Mouse (Mus musculus): ENCODE results near the gene Mapk8ip3. TPM values are rescaled to one million over a fixed set of nuclear protein-coding genes. Genes with fewer than 3 reads are reported as not detected.

Mapk8ip3 gene
- polyA plus RNA-seq, 1 experiment from 2014 or later = 112 TPM

GRCm38 (mm10) chr17:24898041-24898854 is 38.5 kb downstream of the Mapk8ip3 start:
- Histone ChIP-seq H3K9me3 (no peaks in the 10 kb centered on the region), H3K9ac (peak overlapping the region; percentile 90; the same call in 1 of the 2 replicates), H3K4me2 (0 out of 2 replicates have a peak overlapping the region, but pooled peaks have one; percentile 92), H3K36me3 (replicated peaks) (peaks cover 60% of the 10 kb centered on the region), H3K4me3 (peak overlapping the region; percentile 4; the same call in 1 of the 2 replicates), H3K27me3 (replicated peaks) (no peaks in the 10 kb centered on the region), H3K4me1 (peaks cover 45% of the 10 kb centered on the region), H3K27ac (no peak overlapping the region)
- ATAC-seq (replicated peaks) = no peak
- WGBS = 92% methylated on average over 4 of the region's 4 CpGs

- 81% methylated on average over 4 of the region's 4 CpGs for WGBS
- peaks cover 50% of the 10 kb centered on the region for H3K4me1 ChIP-seq
- no peaks in the 10 kb centered on the region for H3K27me3 ChIP-seq (replicated peaks)
- 0 out of 2 replicates have a peak overlapping the region, but pooled peaks have one; percentile 14 for H3K27ac ChIP-seq
- peaks cover 60% of the 10 kb centered on the region for H3K36me3 ChIP-seq (replicated peaks)
- peak overlapping the region; percentile 76 for H3K4me3 ChIP-seq
- H3K4me2 ChIP-seq = peak overlapping the region; percentile 92
- no peak for ATAC-seq (replicated peaks)
- H3K9ac ChIP-seq = peak overlapping the region; percentile 90; the same call in 1 of the 2 replicates
- no peaks in the 10 kb centered on the region for H3K9me3 ChIP-seq
Measured at GRCm38 (mm10) chr17:24897600-24897999, 39.2 kb downstream of the Mapk8ip3 start.

- peaks cover 54% of the 10 kb centered on the region for H3K36me3 ChIP-seq (replicated peaks)
Measured at GRCm38 (mm10) chr17:24896993-24897269, 39.8 kb downstream of the Mapk8ip3 start.

GRCm38 (mm10) chr17:24896241-24896992 is 40.4 kb downstream of the Mapk8ip3 start, which contains the start of gene Nme3:
Gene Nme3 (plus strand): TSS chr17:24896500.
- peak within 1 kb of the TSS; percentile 90 for H3K9ac ChIP-seq
- under 1% methylated on average over 50 of the region's 50 CpGs for WGBS
- ATAC-seq (replicated peaks) = peak; percentile 65
- peaks cover 50% of the 10 kb centered on the region for H3K4me1 ChIP-seq
- H3K4me3 ChIP-seq = peak within 1 kb of the TSS; percentile 76
- H3K27ac ChIP-seq = peak within 1 kb of the TSS; percentile 88
- H3K4me2 ChIP-seq = peak within 1 kb of the TSS; percentile 92
- no peaks in the 10 kb centered on the region for H3K27me3 ChIP-seq (replicated peaks)
- peaks cover 50% of the 10 kb centered on the region for H3K36me3 ChIP-seq (replicated peaks)
- H3K9me3 ChIP-seq = no peaks in the 10 kb centered on the region

More at GRCm38 (mm10) chr17:24896993-24897269, 39.8 kb downstream of the Mapk8ip3 start:
- H3K4me1 ChIP-seq = peaks cover 50% of the 10 kb centered on the region
- ATAC-seq (replicated peaks) = no peak
- H3K4me2 ChIP-seq = peak overlapping the region; percentile 92
- H3K4me3 ChIP-seq = peak overlapping the region; percentile 76
- H3K27me3 ChIP-seq (replicated peaks) = no peaks in the 10 kb centered on the region
- 30% methylated on average over 11 of the region's 11 CpGs for WGBS
- no peaks in the 10 kb centered on the region for H3K9me3 ChIP-seq
- H3K9ac ChIP-seq = peak overlapping the region; percentile 90
- peak overlapping the region; percentile 88 for H3K27ac ChIP-seq

- H3K9me3 ChIP-seq = no peaks in the 10 kb centered on the region
- H3K4me3 ChIP-seq = peak overlapping the region; percentile 76
- peaks cover 50% of the 10 kb centered on the region for H3K4me1 ChIP-seq
- ATAC-seq (replicated peaks) = no peak
- 10% methylated on average over 23 of the region's 23 CpGs for WGBS
- peaks cover 50% of the 10 kb centered on the region for H3K36me3 ChIP-seq (replicated peaks)
- H3K27ac ChIP-seq = peak overlapping the region; percentile 88
- H3K4me2 ChIP-seq = peak overlapping the region; percentile 92
- no peaks in the 10 kb centered on the region for H3K27me3 ChIP-seq (replicated peaks)
- peak overlapping the region; percentile 90 for H3K9ac ChIP-seq
Measured at GRCm38 (mm10) chr17:24895571-24896240, 41.1 kb downstream of the Mapk8ip3 start.

- peak within 1 kb of the TSS; percentile 90 for H3K9ac ChIP-seq
- H3K4me3 ChIP-seq = peak within 1 kb of the TSS; percentile 76
- peaks cover 50% of the 10 kb centered on the region for H3K36me3 ChIP-seq (replicated peaks)
- peak; percentile 68 for ATAC-seq (replicated peaks)
- H3K27ac ChIP-seq = peak within 1 kb of the TSS; percentile 88
- H3K27me3 ChIP-seq (replicated peaks) = no peaks in the 10 kb centered on the region
- H3K4me2 ChIP-seq = peak within 1 kb of the TSS; percentile 92
- under 1% methylated on average over 62 of the region's 62 CpGs for WGBS
- peaks cover 50% of the 10 kb centered on the region for H3K4me1 ChIP-seq
- no peaks in the 10 kb centered on the region for H3K9me3 ChIP-seq
Measured at GRCm38 (mm10) chr17:24894995-24895547, 41.7 kb downstream of the Mapk8ip3 start, which contains the start of the genes Eme2 and Mrps34. Gene Eme2 (minus strand): TSS chr17:24895087. Gene Mrps34 (plus strand): TSS chr17:24895116.

GRCm38 (mm10) chr17:24894061-24894994 is 42.4 kb downstream of the Mapk8ip3 start:
- peak; percentile 31 for ATAC-seq (replicated peaks)
- H3K9me3 ChIP-seq = no peaks in the 10 kb centered on the region
- no peaks in the 10 kb centered on the region for H3K27me3 ChIP-seq (replicated peaks)
- peak overlapping the region; percentile 88 for H3K27ac ChIP-seq
- H3K9ac ChIP-seq = peak overlapping the region; percentile 90
- H3K36me3 ChIP-seq (replicated peaks) = peaks cover 42% of the 10 kb centered on the region
- peak overlapping the region; percentile 76 for H3K4me3 ChIP-seq
- WGBS = 12% methylated on average over 31 of the region's 31 CpGs
- peak overlapping the region; percentile 92 for H3K4me2 ChIP-seq
- H3K4me1 ChIP-seq = peaks cover 50% of the 10 kb centered on the region

GRCm38 (mm10) chr17:24893276-24893675 is 43.5 kb downstream of the Mapk8ip3 start:
- Histone ChIP-seq H3K4me3 (no peak overlapping the region), H3K9me3 (no peaks in the 10 kb centered on the region), H3K36me3 (replicated peaks) (peaks cover 32% of the 10 kb centered on the region), H3K4me1 (peaks cover 54% of the 10 kb centered on the region), H3K27ac (no peak overlapping the region), H3K9ac (no peak overlapping the region), H3K4me2 (no peak overlapping the region), H3K27me3 (replicated peaks) (no peaks in the 10 kb centered on the region)
- ATAC-seq (replicated peaks) = no peak
- WGBS = 90% methylated on average over 2 of the region's 2 CpGs

GRCm38 (mm10) chr17:24892785-24893184 is 44.0 kb downstream of the Mapk8ip3 start:
- Histone ChIP-seq H3K27ac (no peak overlapping the region), H3K36me3 (replicated peaks) (peaks cover 27% of the 10 kb centered on the region), H3K4me2 (no peak overlapping the region), H3K9me3 (no peaks in the 10 kb centered on the region), H3K9ac (no peak overlapping the region), H3K27me3 (replicated peaks) (no peaks in the 10 kb centered on the region), H3K4me3 (no peak overlapping the region), H3K4me1 (peaks cover 54% of the 10 kb centered on the region)
- no peak for ATAC-seq (replicated peaks)
- 88% methylated on average over 12 of the region's 12 CpGs for WGBS

- H3K4me2 ChIP-seq = no peak overlapping the region
- no peak overlapping the region for H3K27ac ChIP-seq
- H3K9me3 ChIP-seq = no peaks in the 10 kb centered on the region
- 88% methylated on average over 13 of the region's 13 CpGs for WGBS
- no peak for ATAC-seq (replicated peaks)
- no peak overlapping the region for H3K9ac ChIP-seq
- H3K4me3 ChIP-seq = no peak overlapping the region
- no peaks in the 10 kb centered on the region for H3K27me3 ChIP-seq (replicated peaks)
- peaks cover 47% of the 10 kb centered on the region for H3K4me1 ChIP-seq
- H3K36me3 ChIP-seq (replicated peaks) = peaks cover 24% of the 10 kb centered on the region
Measured at GRCm38 (mm10) chr17:24891321-24891720, 45.5 kb downstream of the Mapk8ip3 start.
